Mouse (Mus musculus): ENCODE data around the gene Ttc25.
A peak's percentile ranks its signal among the peaks of the same experiment; 100 is the strongest.
"Not testable (repeated sequence)": the region's sequence is repeated elsewhere in the genome, so short reads cannot be mapped to it uniquely, and the experiment has no call there.

Gene Ttc25

DNA sequence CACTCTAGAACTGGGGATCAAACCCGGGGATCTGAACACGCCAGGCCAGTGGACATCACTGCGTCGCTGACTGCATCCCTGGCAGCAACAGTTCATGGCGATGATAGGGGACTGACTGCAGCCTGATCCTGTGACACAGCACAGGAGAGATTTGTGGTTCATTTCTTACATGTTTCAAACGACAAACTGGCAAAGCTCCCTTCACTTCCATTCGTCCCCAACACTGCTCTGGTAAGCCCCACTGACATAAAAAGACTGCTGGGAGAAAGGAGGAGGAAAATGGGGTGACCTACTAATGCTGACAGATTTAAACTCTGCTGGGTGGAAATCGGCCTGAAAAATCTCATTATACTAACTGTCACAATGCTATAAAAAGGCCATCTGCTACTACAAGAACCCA lies 58.4 kb downstream of the Ttc25 start:
- no peak for DNase-seq (ENCODE audit: low read depth, low spot score)

DNA sequence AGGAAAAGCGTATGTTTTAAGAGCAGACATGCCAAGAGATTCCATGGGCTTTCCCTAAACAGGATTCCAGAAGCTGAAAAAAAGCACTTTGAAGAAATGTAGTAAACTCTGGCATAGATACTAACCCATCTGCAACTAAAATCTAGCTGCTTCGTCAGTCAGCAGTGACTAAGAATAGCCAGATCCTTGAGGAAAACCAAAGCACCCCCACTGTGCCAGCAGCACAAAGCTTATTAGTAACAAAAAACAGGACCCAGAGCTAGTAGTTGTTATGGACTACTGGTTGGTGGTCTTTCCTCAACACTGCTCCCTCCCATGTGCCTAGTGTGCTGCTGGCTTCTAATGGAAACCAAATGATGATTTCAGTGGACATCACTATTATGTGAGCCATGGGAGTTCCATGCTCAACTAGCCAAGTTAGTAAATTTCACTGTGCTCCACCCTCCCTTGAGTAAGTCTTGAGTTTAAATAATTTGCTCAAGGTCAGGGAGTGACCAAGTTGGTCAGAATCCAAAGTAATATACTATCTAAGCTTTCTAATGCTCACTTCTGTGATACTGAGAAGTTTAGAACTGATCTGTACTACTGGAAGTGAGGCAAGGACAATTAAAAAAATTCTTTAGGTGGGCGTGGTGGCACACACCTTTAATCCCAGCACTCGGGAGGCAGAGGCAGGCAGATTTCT lies 59.1 kb downstream of the Ttc25 start:
- DNase-seq (ENCODE audit: low read depth, low spot score) = no peak

DNA sequence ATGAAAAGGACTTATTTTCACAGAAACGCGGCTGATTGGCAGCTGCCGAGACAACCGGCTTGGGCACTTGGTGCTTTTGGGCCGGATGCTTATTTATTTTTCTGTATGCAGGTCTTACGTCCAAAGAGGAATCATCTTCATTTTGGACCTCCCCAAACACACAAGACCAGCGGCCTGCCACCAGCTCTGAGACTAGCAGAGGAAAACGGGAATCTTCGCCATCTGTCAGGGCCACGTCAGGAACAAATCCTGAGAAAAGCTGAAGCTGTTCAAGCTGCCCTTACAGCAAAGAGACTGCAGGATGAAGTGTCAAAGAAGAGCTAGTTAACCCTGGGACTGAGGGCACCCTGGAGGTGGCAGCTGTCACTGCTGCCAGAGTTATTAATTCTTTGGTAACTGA lies 60.0 kb downstream of the Ttc25 start:
- no peak for DNase-seq (ENCODE audit: low read depth, low spot score)

DNA sequence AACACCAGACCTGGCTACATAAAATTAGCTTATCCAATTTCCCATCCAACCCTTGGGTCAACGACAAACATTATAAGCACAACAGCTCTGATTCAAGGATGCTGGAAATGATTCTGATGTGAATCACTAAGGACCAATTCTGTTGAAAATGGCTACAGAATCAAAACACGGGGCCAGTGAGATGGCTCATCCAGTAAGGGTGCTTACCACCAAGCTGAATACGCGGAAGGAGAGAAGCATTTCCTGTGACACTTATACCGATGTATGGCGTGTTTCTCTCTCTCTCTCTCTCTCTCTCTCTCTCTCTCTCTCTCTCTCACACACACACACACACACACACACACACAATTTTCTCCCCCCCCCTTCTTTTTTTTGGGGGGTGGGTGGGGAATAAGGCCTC lies 61.7 kb downstream of the Ttc25 start:
- no peak for DNase-seq (ENCODE audit: low read depth, low spot score)

DNA sequence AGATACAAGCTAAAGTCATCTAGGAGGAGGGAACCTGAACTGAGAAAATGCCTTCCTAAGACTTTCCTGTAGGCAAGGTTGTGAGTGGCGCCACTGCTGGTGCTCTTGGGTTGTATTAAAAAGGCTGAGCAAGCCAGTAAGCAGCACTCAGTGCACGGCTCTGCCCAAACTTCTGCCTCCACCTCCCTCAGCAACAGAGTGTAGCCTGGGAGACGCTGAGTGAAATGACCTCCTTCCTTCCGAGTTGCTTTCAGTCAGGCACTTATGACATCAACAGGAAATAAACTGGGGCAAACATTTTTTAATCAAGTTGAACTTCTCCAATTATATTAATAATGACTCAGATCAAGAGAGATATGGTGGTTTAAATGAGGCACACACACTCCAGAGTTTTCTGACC lies 63.4 kb downstream of the Ttc25 start:
- DNase-seq (ENCODE audit: low read depth, low spot score) = no peak

DNA sequence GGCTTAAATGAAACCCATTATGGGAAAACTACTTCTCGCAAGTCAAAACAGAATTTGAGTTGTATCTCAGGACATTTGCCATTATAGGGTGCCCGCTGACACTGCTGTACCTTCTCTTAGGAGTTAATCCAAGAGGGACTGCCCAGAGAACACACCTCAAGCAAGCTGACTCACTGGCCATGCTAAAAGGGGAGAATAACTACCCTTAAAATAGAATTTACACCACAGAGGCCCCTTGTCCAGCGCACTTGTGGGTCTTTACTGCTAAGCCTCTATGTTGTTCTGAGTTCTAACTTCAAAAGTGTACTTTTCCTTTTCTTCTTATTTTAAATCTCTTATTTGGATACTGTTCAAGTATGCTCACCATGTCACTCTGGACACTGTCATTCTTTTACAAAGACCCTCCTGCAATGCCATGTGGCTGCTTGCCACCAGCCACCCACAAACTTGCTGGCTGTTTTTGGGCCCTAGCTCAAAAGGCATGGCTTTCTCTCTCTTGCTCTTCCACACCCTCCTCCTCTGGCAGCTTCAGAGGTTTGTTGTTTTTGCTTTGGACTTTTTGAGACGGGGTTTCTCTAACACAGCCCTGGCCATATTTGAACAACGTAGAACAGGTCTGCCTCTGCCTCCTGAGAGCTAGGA lies 64.1 kb downstream of the Ttc25 start:
- no peak for DNase-seq (ENCODE audit: low read depth, low spot score)

DNA sequence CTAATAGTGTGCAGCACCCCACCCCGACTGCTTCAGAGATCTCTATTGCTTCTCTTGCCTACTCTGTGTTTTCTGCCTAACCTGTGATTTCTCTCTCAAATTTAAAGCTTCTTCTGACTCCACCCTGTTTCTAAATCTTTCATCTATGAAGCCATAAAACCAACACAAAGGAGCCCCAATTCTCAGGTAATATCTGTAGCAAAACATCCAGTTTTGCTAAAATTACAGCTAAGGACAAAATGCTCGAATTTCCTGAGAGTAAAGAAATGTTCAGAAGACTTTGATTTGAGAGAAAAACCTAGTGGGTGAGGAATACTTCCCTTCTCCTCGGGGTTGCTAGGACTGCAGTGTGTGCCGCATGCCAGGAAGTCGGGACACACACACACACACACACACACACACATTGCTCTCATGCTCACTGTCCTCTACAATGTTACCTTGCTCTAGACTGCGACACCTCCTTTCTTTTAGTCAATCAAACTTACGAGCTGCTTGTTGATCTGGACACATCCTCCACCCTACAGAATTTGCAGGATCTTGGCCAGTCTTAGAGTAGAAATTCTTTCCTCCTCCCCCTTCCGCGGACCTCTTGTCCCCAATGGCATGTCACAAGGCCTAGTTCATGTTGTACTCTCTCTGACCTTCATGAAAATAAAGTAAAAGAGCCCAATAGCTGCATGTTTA lies 64.7 kb downstream of the Ttc25 start:
- no peak for DNase-seq (ENCODE audit: low read depth, low spot score)

DNA sequence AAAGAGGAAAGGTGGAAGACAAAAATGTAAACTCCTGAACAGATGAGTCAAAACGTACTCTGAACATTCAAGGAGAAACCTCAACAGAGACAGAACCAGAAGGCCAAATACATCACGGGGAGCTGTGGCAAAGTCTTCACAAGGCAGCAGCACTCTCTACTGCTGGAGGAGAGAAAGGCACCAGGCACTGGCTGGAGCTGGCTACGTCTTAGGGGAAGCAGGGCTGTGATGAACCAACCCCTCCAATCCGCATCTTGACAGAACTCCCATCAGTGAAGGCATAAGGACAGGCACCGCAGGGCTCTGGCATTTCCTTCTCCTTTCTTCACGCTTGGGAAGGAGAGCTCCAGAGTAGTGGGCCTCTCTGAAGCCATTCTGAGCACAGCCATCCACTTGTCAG lies 66.2 kb downstream of the Ttc25 start:
- DNase-seq (ENCODE audit: low read depth, low spot score) = no peak

DNA sequence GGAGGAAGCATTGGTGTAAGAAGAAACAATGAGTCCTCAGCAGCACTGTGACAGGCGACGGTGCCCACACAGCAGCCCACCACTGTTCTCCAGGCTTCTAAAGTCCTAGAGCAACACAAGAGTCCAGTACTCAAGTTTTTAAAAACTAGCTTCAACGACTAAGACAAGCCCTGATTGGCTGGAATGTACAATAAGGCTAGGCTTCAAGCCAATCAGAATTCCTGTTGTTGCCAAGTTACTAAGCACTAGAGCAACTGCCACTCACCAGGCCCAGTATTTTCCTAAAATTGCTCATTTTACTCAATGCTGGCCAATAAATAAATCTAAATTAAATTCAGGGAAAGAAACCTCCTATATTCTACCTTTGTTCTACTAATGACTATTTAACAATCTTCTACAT lies 67.8 kb downstream of the Ttc25 start:
- DNase-seq (ENCODE audit: low read depth, low spot score) = no peak

DNA sequence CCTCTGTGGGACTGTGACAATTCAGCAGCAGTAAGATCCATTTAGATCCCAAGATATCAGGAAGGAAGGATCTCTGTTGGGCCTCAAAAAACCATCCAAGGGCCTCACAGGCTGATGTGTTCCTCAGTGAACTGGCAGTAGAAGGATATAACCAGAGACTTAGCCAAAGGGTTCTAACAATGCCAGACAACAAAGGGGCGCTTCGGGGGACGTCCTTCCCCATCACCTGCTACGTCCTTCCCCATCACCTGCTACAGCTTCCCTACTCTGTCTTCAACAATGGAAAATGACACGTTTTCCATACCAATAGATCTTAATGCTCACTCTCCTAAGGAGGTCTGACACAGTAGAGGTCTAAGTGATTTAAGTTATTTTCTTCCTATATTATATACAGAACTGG lies 70.9 kb downstream of the Ttc25 start:
- DNase-seq (ENCODE audit: low read depth, low spot score) = no peak

DNA sequence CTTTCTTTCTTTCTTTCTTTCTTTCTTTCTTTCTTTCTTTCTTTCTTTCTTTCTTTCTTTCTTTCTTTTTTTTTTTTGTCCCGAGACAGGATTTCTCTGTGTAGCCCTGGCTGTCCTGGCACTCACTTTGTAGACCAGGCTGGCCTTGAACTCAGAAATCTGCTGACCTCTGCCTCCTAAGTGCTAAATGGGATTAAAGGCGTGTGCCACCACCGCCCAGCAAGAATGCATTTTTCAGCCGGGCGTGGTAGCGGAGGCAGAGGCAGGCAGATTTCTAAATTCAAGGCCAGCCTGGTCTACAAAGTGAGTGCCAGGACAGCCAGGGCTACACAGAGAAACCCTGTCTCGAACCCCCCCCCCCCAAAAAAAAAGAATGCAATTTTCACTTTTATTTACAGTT lies 71.4 kb downstream of the Ttc25 start:
- not testable (repeated sequence) for DNase-seq (ENCODE audit: low read depth, low spot score)

DNA sequence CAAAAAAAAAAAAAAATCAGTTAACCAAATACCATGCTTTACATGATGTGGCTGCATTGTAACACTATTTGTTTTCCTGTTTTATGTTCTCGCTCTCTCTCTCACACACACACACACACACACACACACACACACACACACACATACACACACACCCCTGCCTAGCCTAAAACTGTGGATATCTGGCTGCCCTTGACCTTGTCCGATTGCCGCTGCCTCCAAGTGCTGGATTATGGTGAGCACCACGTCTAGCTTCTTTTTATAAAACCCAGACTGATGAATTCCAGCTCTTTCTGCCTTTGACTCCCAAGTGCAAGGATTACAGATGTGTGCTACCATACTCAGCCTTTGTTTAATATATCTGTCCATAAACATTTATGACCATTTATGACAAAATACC lies 72.1 kb downstream of the Ttc25 start:
- no peak for DNase-seq (ENCODE audit: low read depth, low spot score)

DNA sequence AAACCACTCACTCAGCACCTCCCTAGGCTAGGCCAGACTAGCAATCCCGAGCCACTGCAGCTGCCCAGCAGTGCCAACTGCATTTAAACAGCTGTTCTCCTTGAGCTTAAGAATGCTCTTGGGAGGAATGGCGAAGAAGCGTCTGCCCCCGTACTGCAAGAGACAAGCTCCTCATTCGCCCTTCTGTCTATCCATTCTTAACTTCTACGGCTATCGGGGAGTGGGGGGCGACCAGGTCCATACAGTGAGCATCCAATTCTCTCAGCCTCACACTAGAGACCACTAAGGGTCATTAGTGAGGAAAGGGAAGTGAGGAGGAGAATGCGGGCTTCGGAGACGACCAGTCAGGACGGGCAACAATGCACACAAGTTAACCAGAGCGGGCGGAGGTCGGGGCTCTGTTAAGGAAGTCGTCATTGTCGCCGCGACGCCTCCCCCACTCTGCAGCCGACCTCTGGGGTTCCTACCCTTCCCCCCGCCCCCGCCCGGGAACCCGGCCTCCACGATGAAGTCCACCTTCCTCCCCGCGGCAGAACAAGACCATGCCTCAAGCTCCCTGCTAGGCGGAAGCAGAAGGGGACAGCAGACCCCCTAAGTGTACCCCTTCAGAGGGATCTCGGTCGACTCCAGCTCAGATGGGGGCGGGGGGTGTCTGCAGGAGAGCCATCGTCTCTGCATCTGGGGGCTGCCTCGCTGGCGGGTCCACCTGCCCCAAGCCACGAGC lies 73.5 kb downstream of the Ttc25 start, which contains the start of gene Nkiras2:
TSS of gene Nkiras2 (plus strand) at position 484 of the 724 bp plus-strand sequence.
- DNase-seq (ENCODE audit: low read depth, low spot score) = peak; percentile 57

DNA sequence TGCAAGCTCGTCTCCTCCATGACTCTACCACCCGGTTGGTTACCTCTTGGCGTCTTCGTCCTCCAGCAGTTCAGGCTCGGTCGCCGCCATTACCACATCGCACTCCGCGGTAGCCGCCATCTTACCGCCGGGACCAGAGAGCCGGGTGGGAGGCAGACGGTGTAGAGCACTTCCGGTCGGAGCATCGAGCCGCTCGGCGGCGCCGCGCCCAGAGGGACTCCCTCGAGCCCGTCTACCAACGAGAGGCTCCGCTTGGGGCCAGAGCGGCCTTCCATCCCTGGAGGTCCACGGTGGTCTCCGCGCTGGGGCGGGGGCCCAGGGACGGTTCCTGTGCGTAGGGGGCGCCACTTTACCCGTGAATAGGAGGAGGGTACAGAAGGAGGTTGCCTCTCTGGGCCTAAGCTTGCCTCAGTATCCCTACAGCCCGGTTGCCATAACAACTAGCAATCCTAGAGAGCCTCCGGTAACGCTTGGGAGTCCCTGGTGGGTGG lies 74.1 kb downstream of the Ttc25 start:
- DNase-seq (ENCODE audit: low read depth, low spot score) = peak; percentile 97

DNA sequence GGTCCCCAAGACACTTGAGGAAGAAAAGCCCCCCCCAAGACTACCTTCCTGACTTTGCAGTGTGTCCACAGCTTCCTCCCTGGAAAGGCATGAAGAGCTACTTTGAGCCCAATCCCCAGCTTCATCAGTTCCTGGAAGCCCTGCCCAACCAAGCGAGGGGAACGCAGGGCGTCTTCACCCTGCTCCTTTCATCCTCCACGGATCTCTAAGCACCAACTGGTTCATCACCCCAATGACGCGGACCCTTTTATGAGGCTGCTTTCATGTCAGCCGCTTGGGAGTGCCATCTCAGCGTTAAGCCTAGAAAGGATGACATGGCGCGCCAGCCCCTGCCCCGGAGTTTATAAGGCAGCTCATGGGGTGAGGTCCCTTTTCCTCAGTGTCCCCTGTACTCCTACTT lies 74.6 kb downstream of the Ttc25 start, which contains the start of gene Dnajc7:
TSS of gene Dnajc7 (minus strand) at position 187 of the 400 bp plus-strand sequence.
- no peak for DNase-seq (ENCODE audit: low read depth, low spot score)
